Mouse (Mus musculus): ENCODE data around the gene Mmp14. TPM values are rescaled to one million over a fixed set of nuclear protein-coding genes. Genes with fewer than 3 reads are reported as not detected.
A peak's percentile ranks its signal among the peaks of the same experiment; 100 is the strongest.

The Mmp14 gene
- polyA plus RNA-seq, 1 experiment from 2014 or later, result 45.1 TPM

DNA sequence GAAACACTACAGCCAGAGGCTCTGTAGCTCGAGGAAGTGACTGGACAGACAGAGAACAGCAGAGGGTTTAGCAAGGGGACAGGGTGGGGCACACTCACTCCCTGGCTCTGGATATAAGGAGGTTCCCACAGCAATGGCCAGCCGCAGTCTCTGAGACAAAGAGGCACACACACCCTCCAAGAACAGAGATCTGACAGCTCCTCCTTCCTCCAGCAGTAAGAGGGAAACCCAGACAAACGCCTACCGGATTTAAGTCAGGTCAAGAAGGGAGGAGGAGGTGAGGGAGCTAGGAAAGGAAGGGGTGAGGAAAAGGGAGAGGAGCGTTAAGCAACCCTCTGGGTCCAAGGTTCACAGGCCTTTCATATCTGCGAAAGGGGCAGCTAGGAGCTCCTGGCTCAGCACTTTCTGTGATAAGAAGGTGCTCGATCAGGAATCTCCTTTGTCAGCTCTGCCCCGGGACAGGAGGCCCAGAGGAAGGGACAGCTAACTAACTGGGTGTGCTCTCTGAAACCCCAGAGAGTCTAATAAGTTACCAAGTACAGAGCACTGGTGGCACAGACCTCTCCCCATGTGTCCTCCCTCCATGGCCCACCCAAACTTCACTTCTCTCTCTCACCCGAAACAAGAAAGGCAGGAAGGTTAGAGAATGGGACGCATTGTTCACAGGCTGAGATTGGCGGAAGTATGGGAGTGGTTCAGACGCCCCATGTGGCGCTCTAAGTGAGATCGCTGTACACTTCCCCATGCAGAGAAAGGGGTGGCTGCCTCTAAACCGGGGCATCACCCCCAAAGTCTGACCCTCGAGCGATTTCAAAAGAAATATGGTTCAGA lies 21.2 kb upstream of the Mmp14 start:
- 0 out of 2 replicates have a peak overlapping the region, but pooled peaks have one; percentile 15 for H3K4me2 ChIP-seq (ENCODE audit: low read length)
- H3K36me3 ChIP-seq (ENCODE audit: control insufficient read depth, insufficient read depth, low read length), result no peaks in the 10 kb centered on the region
- H3K9ac ChIP-seq (ENCODE audit: low read depth, low read length), result 0 out of 2 replicates have a peak overlapping the region, but pooled peaks have one; percentile 15
- 0 out of 2 replicates have a peak overlapping the region, but pooled peaks have one; percentile 12 for H3K27ac ChIP-seq (ENCODE audit: low read depth, low read length)
- no peak overlapping the region for H3K4me3 ChIP-seq (ENCODE audit: low read length)
- no peaks in the 10 kb centered on the region for H3K9me3 ChIP-seq (ENCODE audit: control insufficient read depth, low read length)
- ATAC-seq, result no peak
- 0 out of 2 replicates have a peak, but pooled peaks cover 3% of the 10 kb centered on the region for H3K4me1 ChIP-seq (ENCODE audit: control insufficient read depth, insufficient read depth, low read depth, low read length)
- 0 out of 2 replicates have a peak, but pooled peaks cover 6% of the 10 kb centered on the region for H3K27me3 ChIP-seq (replicated peaks; ENCODE audit: control insufficient read depth, insufficient read depth, low read length)
- WGBS, result 42% methylated on average over 17 of the region's 17 CpGs

DNA sequence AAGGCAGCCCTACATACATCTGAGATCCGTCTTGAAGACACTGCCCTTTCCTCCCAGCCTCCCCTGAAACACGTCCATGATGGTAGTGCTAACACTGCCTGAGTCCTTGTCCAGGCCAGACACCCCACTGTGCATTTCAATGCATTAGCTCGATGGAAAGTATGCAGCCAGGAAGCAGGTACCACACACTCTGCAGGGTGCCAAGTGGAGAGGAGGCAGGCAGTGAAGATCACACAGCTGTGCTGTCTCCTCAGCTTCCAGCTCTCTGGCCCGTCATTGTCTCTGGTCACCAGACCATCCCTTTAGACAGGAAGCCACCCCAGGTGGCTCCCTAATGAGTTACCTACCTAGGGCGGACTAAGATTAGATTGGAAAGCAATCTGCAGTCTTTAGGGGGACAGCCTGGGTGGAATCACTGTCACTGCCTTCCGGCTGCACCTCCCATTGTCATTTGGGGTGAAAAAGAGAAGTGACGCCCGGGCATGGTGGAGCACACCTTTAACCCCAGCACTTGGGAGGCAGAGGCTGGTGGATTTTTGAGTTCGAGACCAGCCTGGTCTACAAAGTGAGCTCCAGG lies 19.3 kb upstream of the Mmp14 start:
- Histone ChIP-seq H3K9ac (ENCODE audit: low read depth, low read length) (no peak overlapping the region), H3K9me3 (ENCODE audit: control insufficient read depth, low read length) (no peaks in the 10 kb centered on the region), H3K27ac (ENCODE audit: low read depth, low read length) (no peak overlapping the region), H3K27me3 (replicated peaks; ENCODE audit: control insufficient read depth, insufficient read depth, low read length) (0 out of 2 replicates have a peak, but pooled peaks cover 8% of the 10 kb centered on the region), H3K4me3 (ENCODE audit: low read length) (no peak overlapping the region), H3K4me2 (ENCODE audit: low read length) (no peak overlapping the region), H3K36me3 (ENCODE audit: control insufficient read depth, insufficient read depth, low read length) (no peaks in the 10 kb centered on the region), H3K4me1 (ENCODE audit: control insufficient read depth, insufficient read depth, low read depth, low read length) (0 out of 2 replicates have a peak, but pooled peaks cover 3% of the 10 kb centered on the region)
- ATAC-seq, result no peak
- 34% methylated on average over 9 of the region's 9 CpGs for WGBS

DNA sequence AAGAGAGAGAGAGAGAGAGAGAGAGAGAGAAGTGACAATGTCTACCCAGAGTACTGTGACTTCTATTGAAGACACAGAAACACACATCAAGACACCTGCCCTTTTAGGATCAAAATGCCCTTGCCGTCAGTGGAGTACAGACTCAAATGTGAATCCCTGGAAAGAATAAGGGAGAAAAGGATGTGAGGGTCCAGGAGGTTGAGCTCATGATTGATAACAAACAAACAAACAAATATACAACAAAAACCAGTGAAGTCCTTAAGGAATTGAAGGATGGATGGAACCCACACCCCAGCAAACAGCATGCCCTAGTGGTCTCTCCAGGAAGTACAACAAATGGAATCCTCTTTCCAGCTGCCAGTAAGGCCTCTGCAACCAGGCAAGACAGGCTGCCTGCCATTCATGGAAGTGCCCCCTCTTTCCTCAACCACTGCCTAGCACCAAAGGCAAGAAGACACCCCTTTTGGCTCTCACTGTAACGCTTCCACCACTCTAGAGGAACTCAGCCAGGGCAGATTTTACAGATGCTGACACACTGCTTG lies 18.7 kb upstream of the Mmp14 start:
- Histone ChIP-seq H3K4me3 (ENCODE audit: low read length) (no peak overlapping the region), H3K4me1 (ENCODE audit: control insufficient read depth, insufficient read depth, low read depth, low read length) (0 out of 2 replicates have a peak, but pooled peaks cover 3% of the 10 kb centered on the region), H3K9ac (ENCODE audit: low read depth, low read length) (no peak overlapping the region), H3K4me2 (ENCODE audit: low read length) (no peak overlapping the region), H3K27ac (ENCODE audit: low read depth, low read length) (peak overlapping the region; percentile 15; the same call in 1 of the 2 replicates), H3K36me3 (ENCODE audit: control insufficient read depth, insufficient read depth, low read length) (no peaks in the 10 kb centered on the region), H3K9me3 (ENCODE audit: control insufficient read depth, low read length) (no peaks in the 10 kb centered on the region), H3K27me3 (replicated peaks; ENCODE audit: control insufficient read depth, insufficient read depth, low read length) (peaks cover 11% of the 10 kb centered on the region; the same call in 1 of the 2 replicates)
- WGBS, result 39% methylated on average over 2 of the region's 2 CpGs
- ATAC-seq, result no peak

DNA sequence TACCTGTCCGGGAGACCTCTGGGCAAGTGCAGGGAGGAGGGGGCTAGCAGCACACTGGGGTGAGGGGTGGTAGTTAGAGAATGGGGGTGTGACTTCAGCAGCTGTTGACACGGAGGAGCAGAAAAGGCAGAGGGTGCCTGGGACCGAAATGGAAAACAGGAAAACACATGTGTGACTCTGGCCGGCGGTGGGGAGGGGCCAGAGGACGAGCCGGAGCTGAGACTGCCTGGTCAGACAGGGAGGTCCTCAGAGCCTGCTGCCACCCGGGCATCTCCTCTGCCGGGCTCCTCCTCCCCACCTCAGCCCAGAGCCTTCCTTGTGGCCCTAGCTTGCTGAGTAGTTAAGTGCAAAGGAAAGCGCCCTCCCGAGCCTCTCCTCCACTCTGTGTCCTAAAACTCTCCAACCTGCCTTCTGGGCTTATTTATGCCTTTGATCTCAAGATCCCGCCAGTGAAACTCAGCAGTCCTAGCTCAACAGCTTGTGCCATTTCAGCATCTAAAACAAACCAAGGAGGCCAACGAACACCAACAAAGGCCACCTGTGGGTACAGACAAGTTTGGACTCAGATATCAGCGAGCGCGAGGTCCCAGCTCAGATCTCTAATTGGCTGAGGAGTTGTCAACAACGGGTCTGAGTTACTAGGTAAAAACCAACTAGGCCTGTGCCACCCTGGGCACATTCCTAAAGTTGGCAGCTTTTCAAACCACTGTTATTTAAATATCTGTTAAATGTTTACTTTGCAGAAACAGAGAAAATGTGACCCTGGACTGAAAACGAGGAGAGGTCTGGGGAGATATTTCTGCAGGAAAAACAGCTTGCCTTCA lies 17.3 kb upstream of the Mmp14 start:
- no peak overlapping the region for H3K27ac ChIP-seq (ENCODE audit: low read depth, low read length)
- H3K9ac ChIP-seq (ENCODE audit: low read depth, low read length), result no peak overlapping the region; the same call in 1 of the 2 replicates
- ATAC-seq, result peak; percentile 50; the same call in 1 of the 2 replicates
- H3K4me1 ChIP-seq (ENCODE audit: control insufficient read depth, insufficient read depth, low read depth, low read length), result 0 out of 2 replicates have a peak, but pooled peaks cover 3% of the 10 kb centered on the region
- WGBS, result 10% methylated on average over 18 of the region's 18 CpGs
- H3K27me3 ChIP-seq (replicated peaks; ENCODE audit: control insufficient read depth, insufficient read depth, low read length), result peaks cover 11% of the 10 kb centered on the region; the same call in 1 of the 2 replicates
- H3K4me2 ChIP-seq (ENCODE audit: low read length), result peak overlapping the region; percentile 31; the same call in 1 of the 2 replicates
- no peak overlapping the region for H3K4me3 ChIP-seq (ENCODE audit: low read length)
- no peaks in the 10 kb centered on the region for H3K9me3 ChIP-seq (ENCODE audit: control insufficient read depth, low read length)
- H3K36me3 ChIP-seq (ENCODE audit: control insufficient read depth, insufficient read depth, low read length), result no peaks in the 10 kb centered on the region

DNA sequence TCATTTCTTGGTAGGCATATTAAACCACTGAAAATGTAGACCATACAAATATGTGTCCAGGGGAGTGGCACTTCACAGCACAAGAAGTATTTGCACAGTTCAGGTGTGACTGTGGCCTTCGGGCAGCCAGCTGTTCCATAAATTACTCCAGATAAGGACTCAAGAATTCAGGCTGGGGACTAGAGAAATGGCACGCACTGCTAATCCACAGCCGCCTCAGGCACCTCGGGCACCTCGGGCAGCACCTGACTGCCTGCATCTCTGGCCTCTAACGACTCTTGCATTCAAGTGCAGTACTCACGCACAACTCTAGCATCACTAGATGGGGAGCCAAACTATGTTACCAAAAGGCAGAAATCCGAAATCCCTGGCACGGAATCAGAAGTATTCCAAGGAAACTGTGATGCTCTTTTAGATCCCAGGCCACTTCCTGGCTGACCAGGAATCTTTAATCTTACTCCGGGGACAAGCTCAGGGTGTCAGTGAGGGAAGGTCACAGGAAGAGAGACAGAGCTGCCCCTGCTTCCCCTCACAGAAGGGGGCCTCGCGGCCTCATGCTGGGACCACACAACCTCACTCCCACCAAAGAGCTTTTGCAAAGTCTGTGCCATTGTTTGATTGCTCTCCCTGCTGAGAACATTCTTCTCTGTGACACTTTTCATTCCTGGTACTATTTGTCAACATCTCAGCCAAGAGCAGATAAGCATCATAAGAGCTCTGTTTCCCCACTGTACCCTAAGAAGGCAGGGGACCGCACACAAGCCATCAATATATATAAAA lies 16.0 kb upstream of the Mmp14 start:
- 0 out of 2 replicates have a peak, but pooled peaks cover 3% of the 10 kb centered on the region for H3K4me1 ChIP-seq (ENCODE audit: control insufficient read depth, insufficient read depth, low read depth, low read length)
- H3K27ac ChIP-seq (ENCODE audit: low read depth, low read length), result no peak overlapping the region
- H3K9me3 ChIP-seq (ENCODE audit: control insufficient read depth, low read length), result no peaks in the 10 kb centered on the region
- H3K4me2 ChIP-seq (ENCODE audit: low read length), result no peak overlapping the region
- H3K9ac ChIP-seq (ENCODE audit: low read depth, low read length), result no peak overlapping the region
- peaks cover 11% of the 10 kb centered on the region; the same call in 1 of the 2 replicates for H3K27me3 ChIP-seq (replicated peaks; ENCODE audit: control insufficient read depth, insufficient read depth, low read length)
- 10% methylated on average over 13 of the region's 13 CpGs for WGBS
- ATAC-seq, result no peak
- H3K36me3 ChIP-seq (ENCODE audit: control insufficient read depth, insufficient read depth, low read length), result no peaks in the 10 kb centered on the region
- no peak overlapping the region for H3K4me3 ChIP-seq (ENCODE audit: low read length)

DNA sequence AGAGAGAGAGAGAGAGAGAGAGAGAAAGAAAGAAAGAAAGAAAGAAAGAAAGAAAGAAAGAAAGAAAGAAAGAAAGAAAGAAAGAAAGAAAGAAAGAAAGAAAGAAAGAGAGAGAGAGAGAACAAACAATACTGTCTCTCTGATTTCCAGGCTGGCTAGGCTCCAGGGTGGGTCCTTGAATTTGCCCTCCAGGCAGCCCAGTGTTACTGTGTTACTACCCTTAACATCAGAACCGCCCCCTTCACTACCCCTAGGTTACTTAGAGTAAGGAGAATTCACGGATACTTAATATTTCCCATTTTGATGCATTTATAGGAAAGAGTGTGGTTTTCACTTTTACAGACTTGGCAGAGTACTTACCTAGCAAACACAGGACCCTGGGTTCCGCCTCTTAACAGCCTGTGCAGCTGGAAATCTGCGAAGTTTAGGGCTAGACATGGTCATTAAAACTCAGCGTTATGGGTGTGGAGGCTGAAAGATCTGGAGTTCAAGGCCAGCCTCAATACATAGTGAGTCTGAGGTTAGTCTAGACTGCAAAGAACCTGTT lies 15.1 kb upstream of the Mmp14 start:
- Histone ChIP-seq H3K27me3 (replicated peaks; ENCODE audit: control insufficient read depth, insufficient read depth, low read length) (peaks cover 11% of the 10 kb centered on the region; the same call in 1 of the 2 replicates), H3K36me3 (ENCODE audit: control insufficient read depth, insufficient read depth, low read length) (no peaks in the 10 kb centered on the region), H3K4me2 (ENCODE audit: low read length) (no peak overlapping the region), H3K4me3 (ENCODE audit: low read length) (no peak overlapping the region), H3K4me1 (ENCODE audit: control insufficient read depth, insufficient read depth, low read depth, low read length) (0 out of 2 replicates have a peak, but pooled peaks cover 3% of the 10 kb centered on the region), H3K9ac (ENCODE audit: low read depth, low read length) (no peak overlapping the region), H3K9me3 (ENCODE audit: control insufficient read depth, low read length) (no peaks in the 10 kb centered on the region), H3K27ac (ENCODE audit: low read depth, low read length) (no peak overlapping the region)
- ATAC-seq, result no peak
- WGBS, result 30% methylated on average over 5 of the region's 5 CpGs

DNA sequence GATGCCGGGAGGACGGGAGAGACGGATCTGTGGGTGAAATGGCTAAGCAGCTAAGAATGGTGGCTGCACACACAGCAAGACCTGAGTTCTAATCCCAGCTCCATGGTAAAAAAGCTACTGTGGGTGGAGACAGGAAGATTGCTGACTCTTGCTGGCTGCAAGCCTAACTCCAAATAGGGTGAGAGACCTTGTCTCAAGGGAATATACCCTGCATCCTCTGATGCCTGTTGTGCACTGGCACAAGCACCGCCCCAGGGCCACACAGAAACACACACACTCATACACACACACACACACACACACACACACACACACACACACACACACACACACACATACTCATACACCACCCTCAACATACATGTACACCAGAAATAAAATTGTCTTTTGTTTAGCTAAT lies 14.6 kb upstream of the Mmp14 start:
- Histone ChIP-seq H3K27me3 (replicated peaks; ENCODE audit: control insufficient read depth, insufficient read depth, low read length) (peaks cover 11% of the 10 kb centered on the region; the same call in 1 of the 2 replicates), H3K9ac (ENCODE audit: low read depth, low read length) (no peak overlapping the region), H3K9me3 (ENCODE audit: control insufficient read depth, low read length) (no peaks in the 10 kb centered on the region), H3K4me3 (ENCODE audit: low read length) (no peak overlapping the region), H3K36me3 (ENCODE audit: control insufficient read depth, insufficient read depth, low read length) (no peaks in the 10 kb centered on the region), H3K4me1 (ENCODE audit: control insufficient read depth, insufficient read depth, low read depth, low read length) (0 out of 2 replicates have a peak, but pooled peaks cover 3% of the 10 kb centered on the region), H3K4me2 (ENCODE audit: low read length) (no peak overlapping the region), H3K27ac (ENCODE audit: low read depth, low read length) (no peak overlapping the region)
- 48% methylated on average over 4 of the region's 4 CpGs for WGBS
- no peak for ATAC-seq

DNA sequence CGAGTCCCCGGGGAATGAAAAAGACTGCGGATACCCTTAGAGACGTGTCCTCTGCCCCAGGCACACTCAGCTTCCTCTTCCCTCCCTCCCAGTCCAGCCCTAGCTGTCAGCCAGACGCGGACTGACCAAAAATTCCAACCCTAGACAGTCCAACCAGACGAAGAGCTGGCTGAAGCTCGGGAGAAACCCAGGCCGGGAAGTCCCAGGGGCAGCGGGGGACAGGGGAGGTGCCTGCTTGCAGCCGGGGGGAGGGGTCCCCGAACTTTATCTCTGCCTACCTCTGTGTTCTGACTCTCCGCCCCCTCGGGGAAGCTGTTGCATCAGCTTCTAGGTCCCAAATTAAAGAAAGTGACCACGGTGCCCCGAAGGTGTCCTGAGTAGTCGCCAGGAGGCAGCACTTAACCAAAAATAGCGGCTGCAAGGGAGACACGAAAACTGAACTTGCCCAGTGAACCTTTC lies 13.8 kb upstream of the Mmp14 start, which contains the start of gene Slc7a7:
Gene Slc7a7, minus strand, starts transcription at position 158 of the 459 bp plus-strand sequence.
- no peak for ATAC-seq
- no peak within 1 kb of the TSS for H3K9ac ChIP-seq (ENCODE audit: low read depth, low read length)
- no peak within 1 kb of the TSS for H3K4me2 ChIP-seq (ENCODE audit: low read length)
- no peak within 1 kb of the TSS for H3K4me3 ChIP-seq (ENCODE audit: low read length)
- no peaks in the 10 kb centered on the region for H3K36me3 ChIP-seq (ENCODE audit: control insufficient read depth, insufficient read depth, low read length)
- H3K4me1 ChIP-seq (ENCODE audit: control insufficient read depth, insufficient read depth, low read depth, low read length), result 0 out of 2 replicates have a peak, but pooled peaks cover 3% of the 10 kb centered on the region
- no peaks in the 10 kb centered on the region for H3K9me3 ChIP-seq (ENCODE audit: control insufficient read depth, low read length)
- peaks cover 11% of the 10 kb centered on the region; the same call in 1 of the 2 replicates for H3K27me3 ChIP-seq (replicated peaks; ENCODE audit: control insufficient read depth, insufficient read depth, low read length)
- WGBS, result 6% methylated on average over 19 of the region's 19 CpGs
- no peak within 1 kb of the TSS for H3K27ac ChIP-seq (ENCODE audit: low read depth, low read length)
